Mouse (Mus musculus) v-Abl transformed pro-B cells (cell line): ENCODE data around the gene Raly.

ENCODE experiments used
- in situ Hi-C, 2 experiments: fragments of 400-800 bp; cut with MboI; formaldehyde crosslinking; loops; one replicate each; pipeline ENCODE4 v1.15.1; 2025; ENCODE audit not compliant: unreplicated experiment in 2 of 2

Raly gene

DNA sequence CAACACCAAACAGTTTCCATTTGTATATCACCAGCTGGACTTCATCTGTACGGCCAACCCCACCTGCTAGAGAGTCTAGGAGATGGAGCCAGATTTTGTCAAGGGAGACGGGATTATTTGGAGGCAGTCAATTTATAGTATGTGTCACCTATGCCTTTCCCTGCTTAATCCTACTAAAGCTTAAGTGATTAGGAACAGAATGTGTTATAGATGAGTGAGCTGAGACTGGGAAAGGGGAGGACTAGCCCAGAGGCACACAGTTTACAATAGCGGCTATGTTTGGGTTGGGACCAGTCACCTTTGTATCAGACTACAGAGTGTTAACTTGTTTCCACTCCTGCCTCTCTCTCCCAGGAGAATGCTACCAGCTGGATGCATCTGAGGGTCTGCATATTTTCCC is 11.2 kb upstream of the Raly start:
- in situ Hi-C loops, result loop anchor here in 1 of 2 experiments (5.0 to 10.0 kb wide), 2 partner anchors 67 to 75 kb away; no protein-coding TSS in a partner anchor

DNA sequence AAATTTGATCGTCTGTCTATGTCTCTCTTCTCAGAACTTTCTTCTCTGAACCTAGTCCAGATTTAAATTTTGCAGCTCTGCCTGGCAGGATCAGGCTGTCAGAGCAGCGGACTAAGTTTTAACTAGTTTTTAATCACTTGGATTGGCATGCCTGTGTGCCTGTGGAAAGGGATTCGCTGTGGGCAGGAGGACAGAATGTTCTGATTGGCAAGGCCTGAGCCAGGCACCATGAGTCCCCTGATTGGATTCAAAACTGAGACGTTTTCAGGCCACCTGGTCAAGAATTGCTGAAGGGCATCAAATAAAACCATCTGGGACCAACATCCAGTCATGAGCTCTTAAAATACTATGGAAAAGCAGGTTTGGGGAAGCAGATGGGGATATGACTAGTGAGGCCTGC is 8.5 kb upstream of the Raly start:
- in situ Hi-C loops, result no loop called here

GRCm38 (mm10) chr2:154782856-154783650 is 7.8 kb upstream of the Raly start:
- in situ Hi-C loops, result no loop called here

GRCm38 (mm10) chr2:154785284-154785683 is 5.6 kb upstream of the Raly start:
- in situ Hi-C loops, result no loop called here

DNA sequence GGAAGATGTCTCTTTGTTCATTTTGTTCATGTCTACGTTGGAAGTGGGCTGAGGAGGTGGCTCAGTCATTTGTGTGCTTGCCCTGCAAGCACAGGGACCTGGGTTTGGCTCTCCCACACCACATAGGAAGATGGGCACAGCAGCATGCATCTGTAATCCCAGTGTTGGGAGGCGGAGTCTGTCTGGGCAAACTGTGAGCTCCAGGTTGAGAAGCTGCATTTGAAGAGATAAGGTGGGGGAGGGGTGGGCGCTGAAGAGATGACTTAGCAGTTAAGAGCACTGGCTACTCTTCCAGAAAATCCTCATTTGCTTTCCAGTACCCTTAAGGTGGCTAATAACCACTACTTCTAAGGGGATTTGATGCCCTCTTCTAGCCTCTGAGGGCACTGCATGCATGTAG is 4.7 kb upstream of the Raly start:
- in situ Hi-C loops, result no loop called here

DNA sequence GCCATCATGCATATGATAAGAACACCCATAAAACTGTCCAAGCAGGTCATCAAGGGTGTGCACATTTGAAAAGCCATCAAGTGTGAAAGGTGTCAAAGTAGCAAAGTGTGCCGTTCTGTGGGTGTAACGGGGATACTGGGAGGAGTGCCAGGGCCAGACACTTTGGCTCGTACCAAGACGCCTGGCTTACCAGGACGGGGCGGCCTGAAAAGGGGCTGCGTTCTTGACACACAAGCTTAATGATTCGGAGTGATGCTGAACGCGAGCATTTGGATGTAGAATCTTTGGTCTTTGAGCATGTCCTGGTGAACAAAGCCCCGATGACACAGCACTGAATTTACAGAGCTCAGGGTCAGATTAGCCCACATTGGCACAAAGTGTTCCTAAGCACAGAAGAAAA is 4.1 kb upstream of the Raly start:
- in situ Hi-C loops, result no loop called here

DNA sequence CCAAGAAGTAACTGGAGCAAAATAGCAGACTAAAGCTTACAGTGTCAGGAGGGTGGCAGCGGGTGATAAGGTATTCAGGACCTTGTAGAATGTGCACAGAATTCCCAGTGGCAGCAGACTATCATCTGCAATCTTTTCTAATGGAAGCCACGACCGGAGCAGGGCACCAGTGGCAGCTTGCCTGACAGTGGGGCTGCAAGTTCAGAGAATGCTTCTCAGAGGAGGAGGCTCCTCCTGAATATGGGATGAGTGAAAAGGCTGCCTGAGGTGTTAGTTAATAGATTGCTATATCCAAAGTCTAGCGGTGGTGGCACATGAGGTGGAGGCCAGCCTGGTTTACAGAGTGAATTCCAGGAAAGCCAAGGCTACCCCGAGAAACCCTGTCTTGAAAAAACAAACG is 1.5 kb upstream of the Raly start:
- in situ Hi-C loops, result no loop called here

- in situ Hi-C loops, result no loop called here
Measured at GRCm38 (mm10) chr2:154789977-154790655, 780 bp upstream of the Raly start.

DNA sequence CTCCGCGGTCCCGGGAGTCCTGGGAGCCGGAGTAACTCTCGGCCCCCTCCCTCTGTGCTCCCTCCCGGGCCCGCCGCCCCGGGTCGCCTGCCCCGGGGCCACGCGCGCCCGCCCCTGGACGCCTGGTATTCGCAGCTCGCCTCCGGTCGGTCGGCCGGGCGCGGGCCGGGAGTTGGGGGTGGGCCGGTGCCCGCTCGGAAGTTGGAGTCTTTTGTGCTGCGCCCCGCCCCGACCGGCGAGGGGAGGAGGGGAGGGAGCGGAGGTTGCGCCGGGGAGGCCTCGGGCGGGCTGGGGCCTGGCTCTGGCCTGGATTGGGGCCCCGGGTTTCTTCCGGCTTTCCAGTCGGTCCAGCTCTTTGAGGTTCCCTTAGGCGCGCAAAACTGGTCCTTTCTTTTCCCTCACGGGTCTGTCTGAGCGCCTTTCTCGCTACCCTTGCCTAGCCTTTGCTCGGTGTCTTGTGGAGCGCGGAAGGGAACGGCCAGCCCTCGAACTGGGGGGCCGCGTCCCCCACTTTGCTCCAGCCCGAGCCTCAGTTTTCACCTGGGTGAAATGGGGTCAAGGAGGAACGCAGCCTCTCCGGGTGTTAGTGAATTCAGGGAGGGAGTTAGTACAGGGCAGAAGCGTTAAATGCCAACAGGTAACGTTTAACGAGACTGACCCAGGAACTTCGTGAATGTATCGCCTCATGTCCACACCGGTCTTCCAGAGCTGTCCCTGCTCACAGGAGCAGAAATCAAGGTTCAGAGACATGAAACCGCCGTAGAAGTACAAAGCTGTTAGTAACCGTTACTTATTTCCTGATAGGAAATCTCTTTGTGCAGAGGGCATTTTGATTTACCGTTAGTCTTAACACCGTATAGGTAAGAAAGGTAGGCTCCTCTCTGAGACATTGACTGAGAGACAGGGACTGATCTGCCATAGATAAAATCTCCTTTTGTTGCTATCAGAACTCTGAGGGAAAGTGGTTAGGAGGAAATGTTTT is 1.1 kb downstream of the Raly start:
- in situ Hi-C loops, result no loop called here

GRCm38 (mm10) chr2:154803372-154803771 is 12.5 kb downstream of the Raly start:
- in situ Hi-C loops, result no loop called here

DNA sequence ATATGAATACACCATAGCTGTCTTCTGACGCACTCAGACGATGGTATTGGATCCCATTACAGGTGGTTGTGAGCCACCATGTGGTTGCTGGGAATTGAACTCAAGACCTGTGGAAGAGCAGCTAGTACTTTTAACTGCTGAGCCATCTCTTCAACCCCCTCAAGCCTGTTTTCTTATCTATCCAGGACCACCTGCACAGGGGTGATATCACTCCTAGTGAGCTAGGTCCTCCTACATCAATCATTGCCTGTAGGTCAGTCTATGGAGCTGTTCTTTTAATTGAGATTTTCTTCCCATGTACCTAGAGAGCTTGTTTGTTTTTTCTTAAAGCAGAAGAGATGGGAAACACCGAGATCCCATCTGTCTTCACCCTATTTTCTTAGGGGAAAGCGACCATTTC is 12.9 kb downstream of the Raly start:
- in situ Hi-C loops, result no loop called here

- in situ Hi-C loops, result no loop called here
Measured at GRCm38 (mm10) chr2:154807689-154808088, 16.8 kb downstream of the Raly start.

DNA sequence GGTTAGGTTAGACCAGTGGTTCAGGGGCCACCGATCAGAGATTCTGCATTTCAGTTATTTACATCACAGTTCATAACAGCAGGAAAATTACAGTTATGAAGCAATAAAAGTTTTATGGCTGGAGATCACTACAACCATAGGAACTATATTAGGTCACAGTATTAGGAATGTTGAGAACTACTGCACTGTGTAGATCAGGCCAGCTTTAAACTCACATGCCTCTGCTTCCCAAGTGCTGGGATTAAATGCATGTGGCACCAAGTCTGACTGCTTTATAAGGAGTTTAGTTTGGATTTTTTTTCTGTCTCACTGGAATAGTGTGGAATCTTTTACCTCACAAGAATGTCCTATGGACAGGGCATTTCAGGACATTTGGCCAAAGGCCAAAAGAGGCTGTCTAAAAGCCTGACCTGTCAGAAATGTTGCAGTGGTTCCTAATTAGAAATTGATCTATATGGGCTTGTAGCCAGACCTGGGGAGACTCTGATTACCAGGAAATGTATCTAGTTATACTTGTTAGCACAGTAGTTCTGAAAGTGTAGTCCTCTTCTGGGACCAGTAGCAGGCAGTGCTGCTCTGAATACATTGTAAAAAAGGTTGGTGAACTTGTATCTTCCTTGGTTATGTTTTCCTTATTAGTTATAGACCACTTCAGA is 18.3 kb downstream of the Raly start:
- in situ Hi-C loops, result no loop called here

DNA sequence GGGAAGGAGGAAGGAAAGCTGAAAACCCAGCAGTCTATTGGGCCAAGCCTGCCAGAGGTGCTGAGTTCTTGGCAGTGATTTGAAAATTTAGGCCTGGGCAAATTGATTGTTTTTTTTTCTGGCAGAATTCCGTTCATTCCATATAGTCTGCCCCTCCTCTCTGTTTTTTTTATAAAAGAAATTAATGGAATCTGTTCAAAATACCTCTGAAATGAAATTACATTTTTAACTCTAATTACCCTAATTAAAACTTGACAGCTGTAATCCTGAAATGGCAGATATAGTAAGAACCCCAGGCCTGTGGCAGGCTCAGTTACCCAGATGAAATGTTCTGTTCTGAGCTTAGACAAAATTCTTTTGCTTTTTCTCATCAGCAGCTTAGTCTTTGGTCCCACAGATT is 19.9 kb downstream of the Raly start:
- in situ Hi-C loops, result no loop called here

DNA sequence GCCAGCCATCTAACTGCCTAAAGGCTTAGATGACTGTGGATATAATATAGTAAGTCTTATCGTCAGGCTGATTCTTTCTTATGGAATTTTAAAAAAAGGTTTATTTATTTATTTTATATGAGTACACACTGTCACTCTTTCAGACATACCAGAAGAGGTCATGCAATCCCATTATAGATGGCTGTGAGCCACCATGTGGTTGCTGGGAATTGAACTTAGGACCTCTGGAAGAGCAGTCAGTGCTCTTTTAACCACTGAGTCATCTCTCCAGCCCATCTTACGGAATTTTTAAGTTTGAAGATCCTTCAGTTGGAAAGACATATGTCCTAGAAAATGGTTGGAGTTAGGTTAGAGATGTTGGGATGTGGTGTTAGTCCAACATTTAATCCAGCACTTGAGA is 22.5 kb downstream of the Raly start:
- in situ Hi-C loops, result no loop called here

DNA sequence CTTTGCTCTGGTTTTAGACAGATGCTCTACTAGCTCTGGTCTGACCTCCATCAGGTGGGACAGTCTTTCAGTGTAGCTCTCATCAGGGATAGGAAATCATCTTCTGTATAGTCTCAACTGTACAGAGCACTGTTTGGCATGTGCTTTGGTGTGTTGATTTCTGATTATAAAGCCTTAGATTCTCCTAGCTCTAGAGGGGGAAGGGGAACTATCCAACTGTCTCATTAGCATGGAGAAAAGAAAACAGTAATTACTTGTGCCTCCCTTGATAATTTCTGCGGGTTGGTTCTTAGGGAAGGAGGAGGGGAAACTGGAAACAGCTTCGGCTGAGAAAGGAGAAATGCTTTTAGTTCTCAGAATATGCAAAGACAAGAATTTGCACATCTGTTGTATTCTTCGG is 26.2 kb downstream of the Raly start:
- in situ Hi-C loops, result no loop called here

GRCm38 (mm10) chr2:154817788-154818187 is 26.9 kb downstream of the Raly start:
- in situ Hi-C loops, result no loop called here

DNA sequence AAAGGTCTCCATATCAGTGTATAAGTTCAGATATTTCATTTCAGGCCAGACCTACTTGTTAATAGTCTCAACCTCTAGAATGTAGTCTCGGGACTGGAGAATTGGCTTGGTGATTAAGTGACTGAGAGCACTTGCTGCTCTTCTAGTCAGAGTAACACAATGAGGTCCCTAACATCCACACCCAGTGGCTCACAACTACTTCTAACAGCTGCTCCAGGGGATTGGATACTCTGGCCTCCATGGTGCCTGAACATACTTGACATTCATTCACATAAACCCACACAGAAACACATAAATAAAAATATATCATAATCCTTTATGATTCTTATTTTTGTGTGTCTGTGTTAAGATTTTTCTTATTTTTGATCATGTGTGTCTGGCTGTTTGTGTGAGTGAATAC is 27.7 kb downstream of the Raly start:
- in situ Hi-C loops, result no loop called here

DNA sequence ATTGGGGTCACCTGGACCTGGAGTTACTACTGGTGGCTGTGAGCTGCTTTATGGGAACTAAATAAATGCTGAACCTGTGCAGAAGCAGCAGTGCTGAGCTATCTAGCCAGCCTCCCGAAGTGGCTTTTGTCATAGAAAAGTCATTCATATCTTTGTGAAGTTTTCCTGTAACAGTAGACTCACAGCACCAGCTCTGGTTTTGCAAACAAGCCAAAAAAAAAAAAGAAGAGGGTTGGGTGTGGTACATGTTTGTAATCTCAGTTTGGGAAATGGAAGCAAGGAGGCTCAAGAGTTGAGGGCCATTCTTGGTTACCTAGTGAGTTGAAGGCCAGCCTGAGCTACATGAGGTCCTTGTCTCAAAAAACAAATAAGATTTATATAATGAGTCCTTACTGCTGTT is 29.4 kb downstream of the Raly start:
- in situ Hi-C loops, result no loop called here

DNA sequence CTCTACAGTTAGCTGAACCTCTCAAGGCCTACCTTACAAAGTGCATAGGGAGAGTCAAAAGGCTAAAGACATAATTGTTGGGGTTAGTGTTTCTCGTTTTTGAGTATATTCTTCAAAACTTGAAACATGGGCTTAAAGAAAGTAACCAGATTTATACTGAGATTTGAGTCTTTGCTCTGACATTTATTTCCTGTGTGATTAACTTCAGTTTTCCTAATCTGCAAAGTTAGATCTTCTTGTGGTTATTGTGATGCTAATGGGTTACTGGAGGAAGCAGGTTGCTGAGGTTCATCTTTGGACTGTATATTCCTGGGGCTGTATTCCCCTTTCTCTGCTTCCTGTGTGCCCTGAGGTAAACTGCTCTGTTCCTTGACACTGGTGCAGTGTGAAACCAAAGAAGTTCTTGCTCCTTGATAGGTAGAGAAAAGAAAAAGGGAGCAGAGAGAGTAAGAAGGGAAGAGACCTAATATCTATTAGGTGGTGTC is 35.2 kb downstream of the Raly start:
- in situ Hi-C loops, result no loop called here
